Mouse (Mus musculus): ENCODE measurements around the gene Gins3. TPM values are rescaled to one million over a fixed set of nuclear protein-coding genes. Genes with fewer than 3 reads are reported as not detected.

Gins3 gene
- polyA plus RNA-seq, 1 experiment from 2014 or later = 6.1 TPM

Other genes starting within 250 kb of the Gins3 start
- gene Cfap20, start 198.6 kb upstream of the Gins3 start, polyA plus RNA-seq (2015; fragmentation: Nextera tagmentation; extraction: Ambion mirVana) = 122 and 128 TPM in 2 replicates
- gene Csnk2a2, start 143.4 kb upstream of the Gins3 start, polyA plus RNA-seq (2015; fragmentation: Nextera tagmentation; extraction: Ambion mirVana) = 6.8 and 8.3 TPM in 2 replicates
- 2.4 and 2.7 TPM in 2 replicates for gene Ccdc113, start 99.4 kb upstream of the Gins3 start, polyA plus RNA-seq (2015; fragmentation: Nextera tagmentation; extraction: Ambion mirVana)
- not detected in 2 replicates for gene Prss54, start 57.1 kb upstream of the Gins3 start, polyA plus RNA-seq (2015; fragmentation: Nextera tagmentation; extraction: Ambion mirVana)
- gene Ndrg4, start 43.5 kb downstream of the Gins3 start, polyA plus RNA-seq (2015; fragmentation: Nextera tagmentation; extraction: Ambion mirVana) = 394 and 511 TPM in 2 replicates
- gene Setd6, start 82.4 kb downstream of the Gins3 start, polyA plus RNA-seq (2015; fragmentation: Nextera tagmentation; extraction: Ambion mirVana) = 34.3 TPM in 2 replicates
- 41.2 and 47.1 TPM in 2 replicates for gene Cnot1, start 174.0 kb downstream of the Gins3 start, polyA plus RNA-seq (2015; fragmentation: Nextera tagmentation; extraction: Ambion mirVana)
- gene Sap18b, start 191.9 kb downstream of the Gins3 start, polyA plus RNA-seq (2015; fragmentation: Nextera tagmentation; extraction: Ambion mirVana) = 209 and 225 TPM in 2 replicates
- gene Slc38a7, start 220.1 kb downstream of the Gins3 start, polyA plus RNA-seq (2015; fragmentation: Nextera tagmentation; extraction: Ambion mirVana) = 29.1 and 30.3 TPM in 2 replicates

All from midbrain, embryonic 16.5 days (tissue).